Mouse (Mus musculus) cerebellum, adult 2 months (tissue): ENCODE results near the gene Coro2b. TPM values are rescaled to one million over a fixed set of nuclear protein-coding genes. Genes with fewer than 3 reads are reported as not detected.

Experiments
- DNase-seq, 2 experiments: peaks; one replicate each; pipeline ENCODE4 v3.0.0; 2021
- H3K27ac ChIP-seq: fragments of 200-500 bp; 2 replicates; pipeline ENCODE4 v1.5.1; 2012; ENCODE audit warnings: low read length, control low read depth, inconsistent platforms; ENCODE audit not compliant: insufficient read depth
- H3K27me3 ChIP-seq: fragments of 200-500 bp; 2 replicates; pipeline ENCODE4 v1.6.1; 2012; ENCODE audit warnings: inconsistent platforms, mild to moderate bottlenecking, low read length, moderate library complexity; ENCODE audit not compliant: control insufficient read depth, insufficient read depth
- H3K4me1 ChIP-seq: fragments of 200-500 bp; 2 replicates; pipeline ENCODE4 v1.6.1; 2011; ENCODE audit warnings: low read length; ENCODE audit not compliant: control insufficient read depth, insufficient read depth
- H3K4me3 ChIP-seq: fragments of 200-500 bp; replicated peaks from 2 replicates; pipeline ENCODE3; 2011; ENCODE audit warnings: mild to moderate bottlenecking, low read depth, low read length, control low read depth; ENCODE audit not compliant: insufficient read depth
- CTCF ChIP-seq: fragments of 200-500 bp; IDR thresholded peaks from 2 replicates; pipeline ENCODE4 v1.5.1; 2011; ENCODE audit warnings: low read depth, mild to moderate bottlenecking, control low read depth, low read length, moderate library complexity, borderline replicate concordance; ENCODE audit not compliant: insufficient read depth
- POLR2A ChIP-seq: fragments of 200-500 bp; IDR thresholded peaks from 2 replicates; pipeline ENCODE4 v1.6.1; 2011; ENCODE audit warnings: low read length, control low read depth, borderline replicate concordance; ENCODE audit not compliant: insufficient read depth
- whole genome bisulfite sequencing: fragments of 180-500 bp; shearing (Covaris S2); methylation state at CpG from one replicate; pipeline ENCODE4 v1.1.7; 2018; 5-methylcytosine and 5-hydroxymethylcytosine counted together
- polyA plus RNA-seq: library from polyadenylated mRNA; depleted of rRNA; stranded (reverse); fragments of >200 nt; gene quantifications from 2 replicates; pipeline ENCODE4 v1.2.3, GENCODE M21; 2012

Coro2b gene
- polyA plus RNA-seq, 1 experiment = 210 TPM

- no peak for TF ChIP-seq CTCF
- peak; percentile 24; the same call in 1 of the 2 replicates for TF ChIP-seq POLR2A
- Histone ChIP-seq H3K27ac (peak overlapping the region; percentile 91), H3K27me3 (no peaks in the 10 kb centered on the region), H3K4me1 (peaks cover 37% of the 10 kb centered on the region), H3K4me3 (no peak overlapping the region)
- WGBS = 7% methylated on average over 5 of the region's 5 CpGs
- peak; percentile 79 to 91 for DNase-seq
These were observed 98.6 kb downstream of the Coro2b start for GRCm38 (mm10) chr9:62438085-62438754.

- TF ChIP-seq POLR2A (no peak), CTCF (no peak)
- no peaks in the 10 kb centered on the region for H3K27me3 ChIP-seq
- H3K4me3 ChIP-seq = no peak overlapping the region
- DNase-seq = no peak
- WGBS = 80% methylated on average over 7 of the region's 7 CpGs
- H3K27ac ChIP-seq = peak overlapping the region; percentile 41; the same call in 1 of the 2 replicates
- H3K4me1 ChIP-seq = peaks cover 45% of the 10 kb centered on the region
These were observed 99.4 kb downstream of the Coro2b start for GRCm38 (mm10) chr9:62437446-62437845.

- H3K27me3 ChIP-seq = no peaks in the 10 kb centered on the region
- H3K27ac ChIP-seq = peak overlapping the region; percentile 91
- WGBS = 20% methylated on average over 12 of the region's 12 CpGs
- peak; percentile 58 for DNase-seq
- H3K4me1 ChIP-seq = peaks cover 61% of the 10 kb centered on the region
- no peak overlapping the region for H3K4me3 ChIP-seq
- TF ChIP-seq POLR2A (no peak), CTCF (no peak)
These were observed 101.1 kb downstream of the Coro2b start for GRCm38 (mm10) chr9:62435613-62436318.

- TF ChIP-seq CTCF (no peak), POLR2A (no peak)
- H3K4me3 ChIP-seq = no peak overlapping the region
- peak overlapping the region; percentile 81 for H3K27ac ChIP-seq
- WGBS = 35% methylated on average over 15 of the region's 15 CpGs
- DNase-seq = peak in 1 of 2 experiments; percentile 42
- no peaks in the 10 kb centered on the region for H3K27me3 ChIP-seq
- H3K4me1 ChIP-seq = peaks cover 55% of the 10 kb centered on the region
These were observed 104.4 kb downstream of the Coro2b start for GRCm38 (mm10) chr9:62432261-62433060.

GRCm38 (mm10) chr9:62430741-62431140 lies 106.1 kb downstream of the Coro2b start:
- no peak for TF ChIP-seq POLR2A
- TF ChIP-seq CTCF = 0 out of 2 replicates have a peak, but pooled peaks have one; percentile 3
- 30% methylated on average over 4 of the region's 4 CpGs for WGBS
- DNase-seq = peak in 1 of 2 experiments; percentile 42
- Histone ChIP-seq H3K4me3 (no peak overlapping the region), H3K27me3 (no peaks in the 10 kb centered on the region), H3K27ac (peak overlapping the region; percentile 58), H3K4me1 (peaks cover 50% of the 10 kb centered on the region)

- WGBS = 57% methylated on average over 8 of the region's 8 CpGs
These were observed 109.8 kb downstream of the Coro2b start for GRCm38 (mm10) chr9:62427010-62427409.

GRCm38 (mm10) chr9:62426531-62426930 lies 110.3 kb downstream of the Coro2b start:
- H3K4me3 ChIP-seq = no peak overlapping the region
- no peak for DNase-seq
- no peak for TF ChIP-seq CTCF
- H3K4me1 ChIP-seq = peaks cover 28% of the 10 kb centered on the region
- 0 out of 2 replicates have a peak overlapping the region, but pooled peaks have one; percentile 46 for H3K27ac ChIP-seq
- H3K27me3 ChIP-seq = no peaks in the 10 kb centered on the region
- WGBS = 92% methylated on average over 6 of the region's 6 CpGs

More at GRCm38 (mm10) chr9:62427010-62427409, 109.8 kb downstream of the Coro2b start:
- H3K27me3 ChIP-seq = no peaks in the 10 kb centered on the region
- H3K27ac ChIP-seq = 0 out of 2 replicates have a peak overlapping the region, but pooled peaks have one; percentile 43
- peak; percentile 44 to 47 for DNase-seq
- H3K4me3 ChIP-seq = no peak overlapping the region
- peaks cover 33% of the 10 kb centered on the region for H3K4me1 ChIP-seq
- TF ChIP-seq POLR2A = no peak
- no peak for TF ChIP-seq CTCF
